Mouse (Mus musculus) midbrain, embryonic 13.5 days (tissue): ENCODE results near the gene Enpp4. TPM values are rescaled to one million over a fixed set of nuclear protein-coding genes. Genes with fewer than 3 reads are reported as not detected.

Experiments
- ATAC-seq: fragments of 200-750 bp; cut with Nextera tagmentation; 2 replicates; pipeline ENCODE4 v1.8.0; 2017; ENCODE audit warnings: mild to moderate bottlenecking, moderate TSS enrichment, moderate library complexity
- H3K27ac ChIP-seq: fragments of 300-500 bp; sonication (generic); 2 replicates; pipeline ENCODE4 v1.5.1; 2015; ENCODE audit warnings: inconsistent platforms, mild to moderate bottlenecking, moderate library complexity
- H3K27me3 ChIP-seq: fragments of 300-500 bp; sonication (generic); 2 replicates; pipeline ENCODE4 v1.6.1; 2015; ENCODE audit warnings: mild to moderate bottlenecking, inconsistent platforms
- H3K36me3 ChIP-seq: fragments of 300-500 bp; sonication (generic); 2 replicates; pipeline ENCODE4 v1.6.1; 2015; ENCODE audit warnings: mild to moderate bottlenecking, inconsistent platforms
- H3K4me1 ChIP-seq: fragments of 300-500 bp; sonication (generic); replicated peaks from 2 replicates; pipeline ENCODE4 v1.6.1; 2015; ENCODE audit warnings: inconsistent platforms
- H3K4me2 ChIP-seq: fragments of 300-500 bp; sonication (generic); replicated peaks from 2 replicates; pipeline ENCODE4 v1.6.1; 2015; ENCODE audit warnings: moderate library complexity, mild to moderate bottlenecking, inconsistent platforms
- H3K4me3 ChIP-seq: fragments of 300-500 bp; sonication (generic); replicated peaks from 2 replicates; pipeline ENCODE4 v1.5.1; 2015; ENCODE audit warnings: mild to moderate bottlenecking, inconsistent platforms
- H3K9ac ChIP-seq: fragments of 300-500 bp; sonication (generic); replicated peaks from 2 replicates; pipeline ENCODE4 v1.6.1; 2015; ENCODE audit warnings: mild to moderate bottlenecking, inconsistent platforms
- H3K9me3 ChIP-seq: fragments of 300-500 bp; sonication (generic); 2 replicates; pipeline ENCODE4 v1.6.1; 2016; ENCODE audit warnings: mild to moderate bottlenecking, inconsistent platforms
- WGBS: fragments of 180-500 bp; shearing (Covaris S2); methylation state at CpG from one replicate; pipeline ENCODE4 v1.1.7; 2015; 5-methylcytosine and 5-hydroxymethylcytosine counted together
- polyA plus RNA-seq: library from polyadenylated mRNA; unstranded; fragments of >200 nt; fragmentation: Nextera tagmentation; extraction: Ambion mirVana; gene quantifications from 2 replicates; pipeline ENCODE4 v1.2.1, GENCODE M21; 2015

Enpp4 gene
- polyA plus RNA-seq, 1 experiment from 2014 or later = 4.0 TPM

- H3K4me2 ChIP-seq = no peak overlapping the region
- WGBS = 16% methylated on average over 7 of the region's 7 CpGs
- ATAC-seq = 0 out of 2 replicates have a peak, but pooled peaks have one; percentile 18
Observed at GRCm38 (mm10) chr17:44130429-44130828, 24.8 kb upstream of the Enpp4 start.

GRCm38 (mm10) chr17:44129092-44129750 is 23.6 kb upstream of the Enpp4 start:
- Histone ChIP-seq H3K4me2 (no peak overlapping the region), H3K27me3 (no peaks in the 10 kb centered on the region), H3K4me3 (no peak overlapping the region), H3K36me3 (no peaks in the 10 kb centered on the region), H3K4me1 (no peaks in the 10 kb centered on the region), H3K27ac (no peak overlapping the region), H3K9ac (no peak overlapping the region), H3K9me3 (peaks cover 6% of the 10 kb centered on the region; the same call in 1 of the 2 replicates)
- 90% methylated on average over 13 of the region's 13 CpGs for WGBS
- no peak for ATAC-seq

More at GRCm38 (mm10) chr17:44130429-44130828, 24.8 kb upstream of the Enpp4 start:
- no peaks in the 10 kb centered on the region for H3K4me1 ChIP-seq
- H3K27me3 ChIP-seq = no peaks in the 10 kb centered on the region
- H3K36me3 ChIP-seq = no peaks in the 10 kb centered on the region
- peaks cover 6% of the 10 kb centered on the region; the same call in 1 of the 2 replicates for H3K9me3 ChIP-seq
- no peak overlapping the region for H3K9ac ChIP-seq
- no peak overlapping the region for H3K4me3 ChIP-seq
- H3K27ac ChIP-seq = no peak overlapping the region

GRCm38 (mm10) chr17:44121366-44122100 is 15.9 kb upstream of the Enpp4 start:
- H3K9ac ChIP-seq = no peak overlapping the region
- H3K4me1 ChIP-seq = no peaks in the 10 kb centered on the region
- H3K9me3 ChIP-seq = no peaks in the 10 kb centered on the region
- 83% methylated on average over 12 of the region's 12 CpGs for WGBS
- H3K4me2 ChIP-seq = no peak overlapping the region
- no peaks in the 10 kb centered on the region for H3K36me3 ChIP-seq
- no peak overlapping the region for H3K4me3 ChIP-seq
- ATAC-seq = no peak
- no peaks in the 10 kb centered on the region for H3K27me3 ChIP-seq
- no peak overlapping the region for H3K27ac ChIP-seq

- WGBS = 85% methylated on average over 4 of the region's 4 CpGs
- H3K4me1 ChIP-seq = no peaks in the 10 kb centered on the region
Observed at GRCm38 (mm10) chr17:44118231-44118630, 12.6 kb upstream of the Enpp4 start.

GRCm38 (mm10) chr17:44117721-44118120 is 12.1 kb upstream of the Enpp4 start:
- Histone ChIP-seq H3K27ac (no peak overlapping the region), H3K4me2 (no peak overlapping the region), H3K27me3 (no peaks in the 10 kb centered on the region), H3K36me3 (no peaks in the 10 kb centered on the region), H3K9ac (no peak overlapping the region), H3K4me1 (no peaks in the 10 kb centered on the region), H3K9me3 (no peaks in the 10 kb centered on the region), H3K4me3 (no peak overlapping the region)
- 76% methylated on average over 2 of the region's 2 CpGs for WGBS
- ATAC-seq = no peak

More at GRCm38 (mm10) chr17:44118231-44118630, 12.6 kb upstream of the Enpp4 start:
- Histone ChIP-seq H3K27me3 (no peaks in the 10 kb centered on the region), H3K4me2 (no peak overlapping the region), H3K36me3 (no peaks in the 10 kb centered on the region), H3K4me3 (no peak overlapping the region), H3K9ac (no peak overlapping the region), H3K27ac (no peak overlapping the region), H3K9me3 (no peaks in the 10 kb centered on the region)
- no peak for ATAC-seq

GRCm38 (mm10) chr17:44116584-44116983 is 11.0 kb upstream of the Enpp4 start:
- no peaks in the 10 kb centered on the region for H3K27me3 ChIP-seq
- H3K4me1 ChIP-seq = no peaks in the 10 kb centered on the region
- H3K9me3 ChIP-seq = no peaks in the 10 kb centered on the region
- no peak overlapping the region for H3K4me2 ChIP-seq
- H3K4me3 ChIP-seq = no peak overlapping the region
- ATAC-seq = no peak
- WGBS = 94% methylated on average over 2 of the region's 2 CpGs
- H3K27ac ChIP-seq = no peak overlapping the region
- no peaks in the 10 kb centered on the region for H3K36me3 ChIP-seq
- no peak overlapping the region for H3K9ac ChIP-seq

- no peaks in the 10 kb centered on the region for H3K9me3 ChIP-seq
- no peak overlapping the region for H3K4me2 ChIP-seq
- no peak overlapping the region for H3K27ac ChIP-seq
- H3K36me3 ChIP-seq = no peaks in the 10 kb centered on the region
- H3K9ac ChIP-seq = no peak overlapping the region
- ATAC-seq = no peak
- H3K4me3 ChIP-seq = no peak overlapping the region
- 73% methylated on average over 3 of the region's 3 CpGs for WGBS
- peaks cover 8% of the 10 kb centered on the region for H3K4me1 ChIP-seq
- no peaks in the 10 kb centered on the region for H3K27me3 ChIP-seq
Observed at GRCm38 (mm10) chr17:44108331-44108730, 2.7 kb upstream of the Enpp4 start.

- no peak for ATAC-seq
- Histone ChIP-seq H3K4me3 (no peak overlapping the region), H3K4me2 (no peak overlapping the region), H3K4me1 (peaks cover 8% of the 10 kb centered on the region), H3K27me3 (0 out of 2 replicates have a peak, but pooled peaks cover 2% of the 10 kb centered on the region), H3K9me3 (no peaks in the 10 kb centered on the region), H3K27ac (no peak overlapping the region), H3K36me3 (no peaks in the 10 kb centered on the region), H3K9ac (no peak overlapping the region)
- 95% methylated on average over 10 of the region's 10 CpGs for WGBS
Observed at GRCm38 (mm10) chr17:44101961-44102360, 3.6 kb downstream of the Enpp4 start.

- ATAC-seq = no peak
- WGBS = 86% methylated on average over 9 of the region's 9 CpGs
- no peaks in the 10 kb centered on the region for H3K36me3 ChIP-seq
Observed at GRCm38 (mm10) chr17:44100906-44101305, 4.7 kb downstream of the Enpp4 start.

GRCm38 (mm10) chr17:44100486-44100885 is 5.1 kb downstream of the Enpp4 start:
- no peak overlapping the region for H3K9ac ChIP-seq
- no peak overlapping the region for H3K4me3 ChIP-seq
- H3K9me3 ChIP-seq = no peaks in the 10 kb centered on the region
- no peak for ATAC-seq
- 0 out of 2 replicates have a peak, but pooled peaks cover 2% of the 10 kb centered on the region for H3K27me3 ChIP-seq
- WGBS = 84% methylated on average over 4 of the region's 4 CpGs
- no peak overlapping the region for H3K27ac ChIP-seq
- H3K4me2 ChIP-seq = no peak overlapping the region
- H3K4me1 ChIP-seq = peaks cover 8% of the 10 kb centered on the region
- H3K36me3 ChIP-seq = no peaks in the 10 kb centered on the region

More at GRCm38 (mm10) chr17:44100906-44101305, 4.7 kb downstream of the Enpp4 start:
- no peak overlapping the region for H3K9ac ChIP-seq
- H3K27ac ChIP-seq = no peak overlapping the region
- no peak overlapping the region for H3K4me2 ChIP-seq
- H3K27me3 ChIP-seq = 0 out of 2 replicates have a peak, but pooled peaks cover 2% of the 10 kb centered on the region
- no peaks in the 10 kb centered on the region for H3K9me3 ChIP-seq
- no peak overlapping the region for H3K4me3 ChIP-seq
- peaks cover 8% of the 10 kb centered on the region for H3K4me1 ChIP-seq

GRCm38 (mm10) chr17:44091512-44091911 is 14.1 kb downstream of the Enpp4 start:
- H3K4me3 ChIP-seq = no peak overlapping the region
- H3K9ac ChIP-seq = no peak overlapping the region
- H3K4me1 ChIP-seq = no peaks in the 10 kb centered on the region
- no peak for ATAC-seq
- peaks cover 18% of the 10 kb centered on the region for H3K36me3 ChIP-seq
- no peaks in the 10 kb centered on the region for H3K27me3 ChIP-seq
- 44% methylated on average over 2 of the region's 2 CpGs for WGBS
- no peak overlapping the region for H3K27ac ChIP-seq
- H3K9me3 ChIP-seq = no peaks in the 10 kb centered on the region
- H3K4me2 ChIP-seq = no peak overlapping the region

- WGBS = 63% methylated on average over 2 of the region's 2 CpGs
- Histone ChIP-seq H3K9ac (no peak overlapping the region), H3K4me2 (no peak overlapping the region), H3K4me1 (no peaks in the 10 kb centered on the region), H3K9me3 (no peaks in the 10 kb centered on the region), H3K27ac (no peak overlapping the region), H3K36me3 (peaks cover 23% of the 10 kb centered on the region), H3K4me3 (no peak overlapping the region), H3K27me3 (no peaks in the 10 kb centered on the region)
- no peak for ATAC-seq
Observed at GRCm38 (mm10) chr17:44090916-44091315, 14.7 kb downstream of the Enpp4 start.
